Mouse (Mus musculus) cerebellum, postnatal 14 days (tissue): Measurements from ENCODE around the gene Il18.

Experiments used
- DNase-seq, 2 experiments: peaks; one replicate each; pipeline ENCODE4 v3.0.0; 2021; ENCODE audit warnings: mixed read lengths in 2 of 2

Il18 gene

GRCm38 (mm10) chr9:50553547-50553946, 1.1 kb upstream of the Il18 start:
- DNase-seq: no peak

DNA sequence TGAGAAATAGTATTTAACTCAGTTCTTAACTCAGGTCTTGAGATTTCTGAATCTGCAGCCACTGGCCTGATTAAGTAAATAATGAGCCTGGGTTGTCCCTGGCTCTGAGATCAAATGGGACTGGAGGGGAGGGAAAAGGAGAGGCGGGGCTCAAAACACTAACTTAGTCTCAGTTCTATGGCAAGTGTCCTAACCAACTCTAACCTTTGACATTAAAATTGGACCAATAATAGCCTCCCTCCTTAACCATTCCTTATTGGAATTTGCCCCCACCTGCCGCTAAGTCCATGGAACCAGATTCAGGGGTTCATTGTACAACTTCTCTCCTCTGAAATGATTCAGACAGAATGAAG, 443 bp downstream of the Il18 start, which contains the start of gene Bco2:
Gene Bco2 (minus strand): TSS at position 88 of the 353 bp plus-strand sequence.
- DNase-seq: no peak

DNA sequence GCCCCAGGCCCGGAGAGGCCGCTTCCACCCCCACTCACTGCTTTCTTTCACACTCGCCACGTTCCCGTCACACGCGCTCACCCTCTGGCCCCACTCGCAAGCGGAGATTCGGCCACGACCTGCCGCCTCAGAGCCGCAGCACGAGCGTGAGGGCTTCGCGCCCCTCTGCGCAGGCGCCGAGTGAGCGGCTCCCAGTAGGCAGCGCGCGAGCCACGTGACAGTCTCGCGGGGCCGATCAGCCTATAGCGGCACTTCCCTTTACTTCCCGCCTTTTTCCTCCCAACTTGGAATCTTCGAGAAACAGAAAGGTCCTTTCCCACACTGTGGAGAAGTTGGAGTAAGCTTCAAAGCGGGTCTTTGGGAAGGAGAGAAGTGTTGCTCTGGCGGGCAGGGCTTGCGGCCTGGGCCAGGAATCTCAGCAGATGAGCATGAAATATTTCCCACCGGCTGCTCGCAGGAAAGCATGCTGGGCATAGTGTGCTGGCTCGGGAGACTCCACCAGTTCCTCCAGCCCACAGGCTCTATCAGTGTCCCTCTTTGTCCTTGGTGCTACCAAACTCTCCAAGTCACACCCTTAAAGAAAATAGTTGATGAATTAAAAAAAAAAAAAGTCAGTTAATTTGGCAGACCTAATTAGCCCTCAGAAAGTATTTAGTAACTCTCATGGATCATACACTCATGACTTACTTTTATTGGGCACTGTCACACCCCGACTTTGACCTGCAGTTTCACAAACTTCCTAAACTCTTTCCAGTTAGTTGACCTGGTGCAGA, 6.7 kb downstream of the Il18 start, which contains the start of gene Tex12:
Gene Tex12 (minus strand): TSS at position 181 of the 773 bp plus-strand sequence.
- DNase-seq: no peak

DNA sequence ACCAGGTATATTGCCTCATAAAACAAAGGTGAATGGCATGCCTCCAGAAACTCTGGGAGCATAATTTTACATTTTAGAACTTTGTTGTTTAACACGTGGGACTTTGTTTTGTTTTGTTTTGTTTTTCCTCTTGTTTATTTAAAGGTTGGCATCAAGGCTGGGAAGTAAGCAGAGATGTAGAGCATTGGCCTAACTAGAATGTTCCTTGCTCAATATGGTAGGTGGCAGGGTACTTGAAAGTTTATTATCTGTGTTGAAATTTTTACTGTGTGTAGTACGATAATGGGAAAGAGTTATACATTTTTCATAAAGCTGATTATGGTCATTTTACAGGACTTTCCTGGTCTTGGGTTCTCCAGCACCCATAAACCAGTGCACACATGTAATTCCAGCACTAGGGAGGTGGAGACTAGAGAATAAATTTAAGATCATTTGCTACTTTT, 7.3 kb downstream of the Il18 start:
- DNase-seq: no peak

DNA sequence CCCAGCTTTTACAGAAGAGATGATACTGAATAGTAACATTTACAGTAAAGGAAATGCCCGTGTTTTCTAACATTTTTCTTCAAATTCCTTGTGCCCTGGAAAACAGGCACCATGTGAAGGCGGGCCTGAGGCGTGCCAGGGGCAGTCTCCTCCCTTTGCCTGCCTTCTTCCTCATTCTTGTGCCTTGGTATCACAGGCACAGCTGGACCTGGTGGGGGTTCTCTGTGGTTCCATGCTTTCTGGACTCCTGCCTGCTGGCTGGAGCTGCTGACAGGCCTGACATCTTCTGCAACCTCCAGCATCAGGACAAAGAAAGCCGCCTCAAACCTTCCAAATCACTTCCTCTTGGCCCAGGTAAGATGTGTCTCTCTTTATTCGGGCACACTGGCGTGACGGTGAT, 10.5 kb downstream of the Il18 start:
- peak; percentile 44 to 61 for DNase-seq

- no peak for DNase-seq
Observed at GRCm38 (mm10) chr9:50565940-50566339, 11.3 kb downstream of the Il18 start.

- DNase-seq: no peak
Observed at GRCm38 (mm10) chr9:50567372-50567771, 12.7 kb downstream of the Il18 start.

DNA sequence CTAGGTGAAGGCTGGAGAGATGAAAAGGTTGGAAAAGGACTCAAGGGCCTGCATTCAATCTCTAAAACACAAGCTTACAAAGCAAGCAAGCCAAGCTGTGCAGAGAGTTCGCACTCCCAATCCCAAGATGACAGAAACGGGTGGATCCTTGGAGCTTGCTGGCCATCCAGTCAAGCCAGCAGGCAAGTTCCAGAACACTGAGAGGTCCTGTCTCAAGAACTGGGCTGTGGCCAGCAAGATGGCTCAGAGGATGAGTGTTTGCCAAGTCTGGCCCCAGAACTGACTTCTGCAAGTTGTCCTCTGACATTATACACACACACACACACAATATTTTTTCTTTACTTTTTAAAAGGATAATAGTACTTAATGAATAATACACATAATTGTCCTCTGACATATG, 13.3 kb downstream of the Il18 start:
- no peak for DNase-seq

- DNase-seq: no peak
Observed at GRCm38 (mm10) chr9:50569599-50570525, 15.2 kb downstream of the Il18 start.

DNA sequence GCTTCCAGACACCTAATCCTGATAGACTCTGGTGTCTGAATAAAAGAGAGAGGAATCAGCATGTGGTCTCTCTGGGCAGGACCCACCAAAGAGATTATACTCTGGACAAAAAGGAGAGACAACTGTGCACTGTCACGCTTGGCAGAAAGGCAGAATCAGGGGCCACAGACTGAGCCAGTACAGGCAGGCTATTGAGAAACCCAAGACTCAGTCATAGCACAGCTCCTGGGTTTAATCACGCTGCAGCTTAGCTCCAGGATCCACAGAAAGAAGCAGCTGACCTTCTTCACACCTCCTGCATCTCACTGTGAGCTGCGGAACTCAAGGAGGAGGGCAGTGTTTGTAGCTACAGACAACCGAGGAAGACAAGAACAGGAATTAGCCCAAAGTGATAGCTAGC, 25.7 kb downstream of the Il18 start:
- no peak for DNase-seq

GRCm38 (mm10) chr9:50585145-50585818, 30.7 kb downstream of the Il18 start:
- no peak for DNase-seq

DNA sequence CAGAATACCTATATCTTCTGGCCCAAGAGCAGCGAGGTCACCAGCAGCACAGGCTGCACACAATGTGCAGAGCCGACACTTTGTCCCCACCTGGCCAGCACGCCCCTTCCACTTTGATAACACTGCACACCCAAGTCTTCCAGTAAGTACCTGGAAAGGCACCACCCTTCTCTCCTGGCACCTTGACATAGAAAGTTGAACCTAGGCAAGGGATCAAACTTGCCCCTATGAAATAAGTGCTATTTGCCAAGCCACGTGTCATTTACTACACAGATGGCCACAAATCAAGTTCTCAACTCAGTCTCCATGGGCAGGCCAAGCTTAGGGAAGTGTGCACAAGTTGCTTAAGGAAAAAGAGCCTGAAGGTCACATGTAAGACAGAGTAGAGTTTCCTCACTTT, 32.3 kb downstream of the Il18 start:
- DNase-seq: no peak

DNA sequence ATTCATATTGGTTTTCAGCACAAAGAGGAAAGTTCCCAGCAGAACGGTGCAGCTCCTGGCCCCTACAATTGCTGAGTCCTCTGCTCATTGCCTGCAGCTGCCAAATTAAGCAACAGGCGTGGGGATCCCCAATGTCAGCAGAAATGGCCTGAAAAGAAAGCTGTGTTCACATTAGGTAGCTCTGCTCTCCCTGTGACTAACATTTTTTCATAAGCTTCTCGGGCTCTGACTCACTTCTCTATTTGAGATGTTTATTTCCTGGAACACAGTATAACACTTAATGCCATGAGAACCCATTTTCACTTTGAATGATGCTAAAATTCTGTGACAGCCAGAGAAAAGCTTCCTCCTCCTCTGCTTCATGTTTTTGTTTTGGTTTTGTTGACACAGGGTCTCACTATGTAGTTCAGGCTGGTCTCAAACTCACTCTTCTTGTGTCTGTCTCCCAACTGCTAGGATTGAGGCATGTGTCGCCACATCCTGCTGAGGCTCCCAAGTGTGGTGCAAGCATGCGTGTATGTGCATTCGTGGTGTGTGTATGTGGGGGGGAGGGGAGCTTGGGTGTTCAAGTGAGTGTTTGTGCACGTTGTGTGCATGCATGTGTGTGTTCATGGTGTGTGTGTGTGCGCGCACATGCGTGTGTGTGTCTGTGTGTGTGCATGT, 36.4 kb downstream of the Il18 start:
- DNase-seq: no peak

- DNase-seq: no peak
Observed at GRCm38 (mm10) chr9:50592955-50593354, 38.3 kb downstream of the Il18 start.

DNA sequence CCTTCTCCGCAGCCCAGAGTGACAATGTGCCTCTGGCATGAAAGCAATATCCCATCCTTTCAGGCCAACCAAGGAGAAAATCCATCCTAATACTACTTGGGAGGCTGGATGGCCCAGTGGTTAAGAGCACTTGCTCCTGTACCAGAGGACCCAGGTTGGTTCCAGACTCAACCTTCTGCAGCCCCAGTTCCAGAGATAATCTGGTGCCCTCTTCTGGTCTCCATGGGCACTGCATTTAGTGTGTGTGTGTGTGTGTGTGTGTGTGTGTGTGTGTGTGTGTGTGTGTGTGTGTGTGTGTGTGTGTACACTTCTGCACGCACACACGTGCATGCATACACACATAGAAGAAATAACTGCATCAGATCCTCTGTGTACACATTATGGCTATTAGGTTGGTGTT, 38.9 kb downstream of the Il18 start:
- DNase-seq: peak in 1 of 2 experiments; percentile 65

DNA sequence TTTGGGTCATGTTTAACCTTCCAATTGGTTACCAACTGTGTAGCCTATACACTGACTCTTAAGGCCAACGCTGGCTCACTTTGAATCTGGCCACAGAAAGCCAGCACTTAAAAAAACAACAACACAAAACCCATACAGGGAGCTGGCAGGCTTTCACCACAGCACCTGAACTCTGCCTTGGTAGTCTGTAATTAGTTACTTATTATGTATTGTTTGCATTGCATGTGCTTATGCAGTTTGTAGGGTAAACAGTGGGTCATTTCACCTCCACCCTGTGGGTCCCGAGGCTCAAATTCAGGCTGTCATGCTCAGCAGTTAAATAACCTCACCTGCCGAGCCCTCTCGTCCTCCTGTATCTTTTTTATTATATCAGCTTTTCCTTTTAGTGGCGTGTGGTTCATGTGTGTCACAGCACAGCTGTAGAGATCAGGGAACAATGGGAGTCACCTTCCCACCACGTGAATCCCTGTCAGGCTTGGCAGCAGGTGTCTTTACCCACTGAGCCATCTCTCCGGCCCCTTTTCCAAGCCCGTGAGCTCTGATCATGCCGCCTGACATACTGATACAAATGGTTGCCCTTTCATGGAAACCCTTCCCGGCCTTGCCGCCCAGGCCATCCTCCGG, 40.3 kb downstream of the Il18 start:
- DNase-seq: no peak

DNA sequence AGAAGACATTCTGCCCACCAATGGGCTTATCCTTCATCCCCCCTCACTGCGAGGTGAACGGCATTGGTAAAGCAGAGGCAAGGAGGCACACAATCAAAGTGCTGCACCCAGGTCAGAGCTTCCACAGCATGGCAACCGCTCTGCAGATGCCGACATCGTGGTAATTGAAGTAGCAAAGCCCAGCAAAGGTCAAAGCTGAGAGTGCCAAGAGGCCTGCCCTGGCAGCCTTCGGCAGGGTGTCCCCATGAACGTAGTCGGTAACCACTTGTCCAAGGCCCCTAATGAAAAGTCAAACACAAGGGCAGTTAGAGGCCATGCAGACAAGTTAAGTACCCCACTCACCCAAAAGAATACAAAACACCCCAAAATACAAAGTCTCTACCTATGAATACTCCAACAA, 42.3 kb downstream of the Il18 start:
- no peak for DNase-seq

GRCm38 (mm10) chr9:50601536-50601935, 46.9 kb downstream of the Il18 start:
- DNase-seq: no peak

DNA sequence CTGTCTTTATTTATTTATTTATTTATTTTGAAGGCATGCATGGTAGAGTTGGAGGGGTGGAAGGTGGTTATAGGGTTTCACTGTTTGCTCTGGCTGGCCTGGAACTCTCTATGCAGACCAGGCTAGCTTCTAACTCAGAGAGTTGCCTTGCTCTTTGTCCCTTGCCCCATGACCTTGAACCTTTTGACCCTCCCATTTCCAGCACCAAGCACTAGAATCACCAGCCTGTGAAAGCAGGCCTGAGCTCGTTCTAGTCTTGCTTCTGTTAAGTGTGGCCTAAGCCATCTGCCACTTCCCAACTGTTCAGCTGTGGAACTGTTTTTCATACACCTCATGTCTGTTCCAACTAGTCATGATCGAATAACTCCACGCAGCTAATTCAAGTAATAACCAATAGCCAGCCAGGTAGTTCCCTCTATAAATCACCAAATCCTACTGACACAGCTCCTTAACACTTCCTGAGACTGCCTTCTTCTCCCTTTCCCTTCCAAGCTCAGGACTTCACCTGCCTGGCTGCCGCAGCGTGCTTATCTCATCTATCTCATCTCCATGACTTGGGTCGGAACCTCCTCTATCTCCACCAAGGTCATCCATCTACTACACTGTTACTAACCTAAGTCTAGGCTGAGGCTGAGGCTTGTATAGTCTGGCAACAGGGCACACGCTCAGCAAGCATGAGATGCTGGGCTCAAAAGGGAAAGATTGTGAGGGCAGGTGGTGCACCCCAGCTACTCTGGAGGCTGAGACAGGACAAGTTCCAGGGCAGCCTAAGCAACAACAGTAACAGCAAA, 47.6 kb downstream of the Il18 start:
- DNase-seq: no peak

- peak; percentile 95 for DNase-seq
Observed at GRCm38 (mm10) chr9:50603189-50603997, 48.8 kb downstream of the Il18 start, which contains the start of the genes Sdhd and Timm8b. Gene Sdhd, minus strand, starts transcription at chr9:50603812. Gene Timm8b, plus strand, starts transcription at chr9:50603910.
